Mouse (Mus musculus): ENCODE data around the gene Fam170b.

Gene Fam170b

DNA sequence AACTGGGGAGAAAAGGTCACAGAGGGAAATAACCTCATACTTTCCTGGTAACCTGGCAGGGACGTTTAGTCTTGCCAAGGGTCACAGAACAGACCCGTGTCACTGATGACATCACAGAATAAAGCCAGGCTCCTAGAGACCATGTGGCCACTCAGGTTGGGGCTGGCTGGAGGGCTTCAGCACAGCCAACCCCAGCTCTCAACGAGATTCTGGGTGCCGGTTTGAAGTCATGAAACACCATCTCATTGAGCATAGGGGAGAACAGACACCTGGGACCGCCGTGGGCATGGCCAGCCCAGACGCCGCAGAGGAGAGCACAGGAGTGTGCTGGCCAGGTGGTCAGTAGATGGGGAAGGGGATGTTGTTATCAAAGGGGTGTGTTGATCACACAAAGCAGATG, at the start of gene Fam170b:
Gene Fam170b, plus strand, starts transcription at position 116 of the 400 bp plus-strand sequence.
- no peak for DNase-seq

DNA sequence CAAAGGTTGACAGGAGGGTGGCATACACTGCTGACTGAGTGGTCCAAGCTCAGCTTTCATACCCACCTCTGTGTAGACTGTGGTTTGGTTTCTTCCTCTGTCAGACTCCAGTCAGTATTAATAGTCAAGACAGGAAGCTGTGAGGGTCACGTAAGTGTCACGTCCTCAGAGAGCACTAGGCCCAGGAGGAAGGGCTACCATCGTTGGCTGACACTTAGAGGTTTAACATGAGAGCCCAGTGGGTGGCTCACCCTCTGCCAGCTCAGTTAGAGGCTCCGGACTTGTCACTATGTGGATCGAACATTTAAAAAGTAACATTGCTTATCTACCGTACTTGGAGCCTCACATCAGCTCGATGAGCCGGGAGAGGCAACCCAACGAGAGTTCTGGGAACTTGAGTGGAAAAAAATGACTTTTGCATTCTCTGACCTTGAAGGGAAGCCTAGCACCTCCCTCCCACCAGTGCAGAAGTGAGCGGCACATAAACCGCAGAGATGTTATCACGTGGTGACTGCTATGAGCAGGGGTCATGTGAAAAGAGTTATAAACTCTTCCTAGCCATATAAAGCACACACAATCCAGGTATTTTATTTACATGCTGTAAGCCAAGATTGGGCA, 49.5 kb upstream of the Fam170b start:
- no peak for DNase-seq

DNA sequence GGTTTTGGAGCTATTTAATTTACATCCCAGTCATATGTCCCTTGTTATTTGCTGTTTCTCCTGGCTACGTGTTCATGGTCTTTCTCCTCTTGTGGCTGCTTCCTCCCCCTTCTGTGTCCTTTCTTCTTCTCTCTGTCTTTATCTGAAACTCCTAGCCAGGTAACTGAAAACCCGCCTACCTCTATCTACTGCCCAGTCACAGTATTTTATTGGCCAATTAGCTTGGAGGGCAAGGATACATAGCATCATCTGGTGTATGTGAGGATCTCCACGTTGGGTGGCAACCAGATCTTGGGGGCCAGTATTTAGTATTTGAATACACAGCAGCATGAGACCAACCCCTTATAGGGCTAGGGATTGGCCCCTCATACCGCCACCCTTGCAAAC, 49.0 kb upstream of the Fam170b start:
- DNase-seq = no peak

DNA sequence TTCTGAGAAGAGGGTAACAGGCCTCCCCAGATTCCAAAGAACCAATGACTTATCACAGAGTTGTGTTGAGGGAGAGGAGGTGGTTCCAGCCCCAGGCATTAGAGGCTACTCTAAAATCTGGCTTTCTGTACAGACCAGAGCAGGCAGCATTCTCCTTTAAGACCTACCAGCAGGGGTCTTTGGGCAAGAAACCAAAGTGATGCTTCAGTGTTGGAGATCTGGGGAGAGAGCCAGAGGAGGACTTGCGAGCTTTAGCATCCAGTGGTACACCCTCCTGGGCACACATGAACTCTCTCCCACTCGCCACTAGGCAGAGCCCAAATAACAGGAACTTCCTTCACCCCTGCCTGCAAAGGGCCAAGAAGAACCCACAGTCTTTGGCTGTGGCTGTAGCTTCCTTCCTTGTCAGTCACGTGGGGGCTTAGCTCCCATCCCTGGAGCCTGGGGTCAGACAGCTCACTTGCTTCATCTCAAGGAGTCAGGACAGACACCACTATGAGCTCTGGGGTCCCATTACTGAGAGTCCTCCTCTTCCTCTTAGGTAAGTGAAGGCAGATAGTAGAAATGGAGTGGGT, 48.1 kb upstream of the Fam170b start, which contains the start of gene Tmem273:
Gene Tmem273, plus strand, starts transcription at position 408 of the 575 bp plus-strand sequence.
- DNase-seq = no peak

DNA sequence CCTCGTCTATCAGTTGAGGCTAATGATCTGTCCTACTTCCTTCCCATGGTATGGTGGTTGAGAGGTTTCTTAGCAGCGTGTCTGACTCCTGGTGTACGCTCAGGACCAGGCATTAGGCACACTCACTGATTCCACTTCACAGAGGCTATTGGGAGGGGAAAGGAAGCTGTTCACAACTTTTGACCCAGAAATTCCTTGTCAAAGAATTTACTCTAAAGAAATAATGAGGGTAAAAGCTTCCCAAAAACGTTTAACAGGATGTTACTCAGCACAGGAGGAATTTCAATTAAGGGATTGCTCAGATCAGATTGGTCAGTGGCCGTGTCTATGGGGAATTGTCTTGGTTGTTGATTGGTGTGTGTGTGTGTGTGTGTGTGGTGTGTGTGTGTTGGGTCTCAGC, 46.1 kb upstream of the Fam170b start:
- no peak for DNase-seq

DNA sequence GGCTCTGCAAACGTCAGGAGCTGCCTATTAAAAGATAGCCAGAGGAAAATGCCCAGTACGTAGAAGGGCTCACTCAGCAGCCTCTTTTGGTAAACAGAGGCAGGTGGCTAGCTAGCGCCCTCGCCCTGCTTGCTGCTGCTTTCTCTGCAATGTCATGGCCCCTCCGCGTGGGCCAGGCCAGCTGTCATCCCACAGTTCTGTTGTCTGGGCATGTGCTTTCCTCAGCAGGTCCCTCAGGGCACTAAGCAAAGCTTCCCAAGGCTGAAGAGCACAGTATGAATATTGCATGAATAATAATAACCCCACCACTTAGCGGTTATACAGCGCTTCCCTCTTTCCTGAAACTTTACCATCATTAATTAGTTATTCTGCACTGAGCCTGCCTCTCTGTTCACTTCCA, 37.4 kb upstream of the Fam170b start:
- DNase-seq = peak; percentile 11

DNA sequence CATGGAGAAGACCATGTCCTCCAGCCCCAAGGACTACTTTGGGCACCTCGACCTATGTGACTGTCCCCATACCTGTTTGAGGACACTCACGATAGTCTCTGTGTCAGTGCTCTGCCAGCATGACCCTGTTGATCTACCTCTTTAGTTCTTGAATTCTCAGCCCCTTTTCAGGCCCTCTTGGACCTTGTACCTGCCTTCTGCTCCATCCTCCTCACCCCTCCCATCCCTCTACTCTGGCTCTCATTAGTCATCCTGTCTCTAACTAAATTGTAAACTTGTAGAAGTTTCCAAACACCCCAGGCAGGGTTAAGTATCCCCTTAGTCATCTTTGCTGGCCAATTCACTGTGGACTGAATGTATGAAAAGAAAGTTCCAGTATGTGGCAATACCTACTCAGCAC, 36.0 kb upstream of the Fam170b start:
- DNase-seq = no peak

DNA sequence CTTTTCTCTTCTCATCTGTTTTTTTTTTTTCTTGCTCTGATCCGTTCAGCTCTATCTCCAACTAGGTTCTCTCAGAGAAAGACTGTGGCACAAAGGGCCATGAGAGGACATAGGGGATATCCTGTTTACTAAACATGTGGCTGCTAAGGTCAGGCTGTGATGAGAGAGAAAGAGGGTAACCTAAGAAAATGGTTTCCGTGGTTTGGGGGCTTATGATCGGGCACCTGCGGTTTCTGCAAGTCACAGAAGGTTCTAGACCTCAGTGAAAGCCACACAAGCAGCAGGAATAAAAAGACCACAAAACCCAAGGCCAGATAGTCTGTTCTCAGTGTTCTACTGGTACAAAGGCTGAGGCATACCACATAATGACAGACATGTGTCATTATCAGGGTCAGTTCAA, 35.4 kb upstream of the Fam170b start:
- no peak for DNase-seq

DNA sequence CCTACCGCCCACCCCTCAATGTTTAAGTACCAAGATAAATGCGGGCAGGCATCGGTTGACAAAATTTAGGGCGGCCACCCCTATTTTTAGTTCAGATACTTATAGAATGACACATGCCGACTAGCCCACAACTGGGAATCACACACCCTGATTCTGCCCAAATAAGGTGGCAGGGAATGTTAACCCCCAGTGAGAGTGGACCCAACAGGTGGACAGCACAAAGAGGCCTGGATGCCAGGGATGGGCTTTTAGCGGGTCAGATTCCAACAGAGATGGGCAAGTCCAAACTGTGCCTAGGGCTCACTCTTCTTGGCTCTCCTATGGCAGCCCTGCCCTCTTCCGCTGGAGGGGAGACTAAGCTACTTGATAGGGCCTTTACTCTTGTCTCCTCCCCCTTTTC, 33.7 kb upstream of the Fam170b start:
- no peak for DNase-seq

DNA sequence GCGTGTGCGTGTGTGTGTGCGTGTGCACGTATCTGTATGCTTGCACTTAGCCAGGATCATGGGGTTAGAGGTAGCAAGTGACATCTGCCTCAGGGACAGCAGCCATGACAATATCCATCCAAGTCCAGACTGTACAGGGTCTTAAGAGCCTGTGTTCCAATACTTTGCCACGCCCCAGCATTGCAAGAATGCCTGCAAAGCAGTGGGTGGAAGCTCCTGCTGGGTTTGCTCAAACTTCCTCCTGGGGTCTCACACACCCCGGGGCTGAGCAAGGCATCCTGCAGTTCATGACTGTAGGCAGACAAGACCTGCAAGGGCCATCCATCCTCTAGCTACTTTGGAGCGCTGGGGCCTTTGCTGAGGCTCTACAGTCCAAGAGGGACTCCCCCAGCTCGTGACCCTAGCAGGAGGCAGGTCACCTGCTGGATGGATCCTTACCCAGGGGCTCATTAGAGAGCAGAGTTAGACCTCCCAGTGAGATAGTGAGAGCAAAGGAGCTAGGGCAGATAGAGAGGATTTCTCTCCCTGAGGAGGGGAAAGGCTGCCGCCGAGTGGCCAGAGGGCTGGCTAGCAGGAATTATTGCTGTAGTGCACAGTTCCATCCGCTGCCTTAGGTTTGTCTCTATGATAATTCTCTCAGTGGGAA, 32.6 kb upstream of the Fam170b start:
- DNase-seq = peak; percentile 63

DNA sequence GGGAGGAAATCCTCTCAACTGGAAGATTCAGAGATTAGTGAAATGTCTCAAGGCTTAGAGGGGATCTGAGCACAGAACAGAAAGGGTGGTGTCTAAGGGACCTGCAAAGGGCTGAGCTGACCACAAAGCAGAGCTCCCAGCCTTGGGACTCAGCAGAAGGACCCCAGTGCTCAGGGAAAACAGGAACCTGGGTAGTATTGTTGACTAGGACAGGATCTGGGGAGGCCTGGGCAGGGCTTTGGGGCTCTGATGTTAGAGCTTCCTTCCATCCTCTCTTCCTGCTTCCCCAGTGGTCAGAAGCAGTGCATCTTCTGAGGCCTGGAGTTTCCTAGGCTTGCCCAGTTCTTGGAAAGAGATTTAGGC, 32.1 kb upstream of the Fam170b start:
- no peak for DNase-seq

DNA sequence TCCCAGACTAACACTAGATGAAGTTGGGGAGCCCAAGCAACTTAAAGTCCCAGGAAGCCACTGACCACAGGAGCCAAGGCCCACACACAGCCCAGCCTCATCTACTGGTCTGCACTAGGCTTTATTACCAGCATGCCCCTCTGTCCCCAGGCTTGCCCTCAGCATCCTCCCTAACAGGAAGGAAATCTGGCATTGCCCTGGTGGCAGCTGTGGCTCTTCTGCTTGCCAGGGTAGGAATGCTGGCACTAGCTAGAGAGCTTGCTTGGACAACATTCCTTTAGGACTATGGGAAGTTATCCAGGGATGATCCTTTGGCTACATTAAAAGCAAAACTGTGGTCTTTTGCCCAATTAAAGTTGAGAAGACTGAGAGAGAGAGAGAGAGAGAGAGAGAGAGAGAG, 23.7 kb upstream of the Fam170b start:
- DNase-seq = no peak

DNA sequence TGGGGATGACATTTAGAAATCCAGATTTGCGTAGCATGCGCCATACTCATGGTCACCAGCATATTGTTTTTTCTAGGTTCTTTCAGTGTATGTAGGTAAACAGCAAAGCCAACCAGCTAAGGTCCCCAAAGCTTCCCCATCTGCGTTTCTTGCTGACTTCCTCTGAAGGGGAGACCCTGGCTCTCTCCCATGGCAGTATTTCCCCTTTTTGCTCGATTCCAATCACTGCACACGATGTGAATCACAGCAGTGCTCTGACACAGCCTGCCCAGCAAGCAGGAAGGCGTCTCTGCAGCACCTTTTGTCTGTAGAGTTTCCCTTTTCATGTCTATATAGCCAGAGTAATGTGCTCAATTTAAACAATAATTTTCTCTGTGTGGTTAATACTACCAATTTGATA, 21.3 kb upstream of the Fam170b start:
- DNase-seq = no peak

DNA sequence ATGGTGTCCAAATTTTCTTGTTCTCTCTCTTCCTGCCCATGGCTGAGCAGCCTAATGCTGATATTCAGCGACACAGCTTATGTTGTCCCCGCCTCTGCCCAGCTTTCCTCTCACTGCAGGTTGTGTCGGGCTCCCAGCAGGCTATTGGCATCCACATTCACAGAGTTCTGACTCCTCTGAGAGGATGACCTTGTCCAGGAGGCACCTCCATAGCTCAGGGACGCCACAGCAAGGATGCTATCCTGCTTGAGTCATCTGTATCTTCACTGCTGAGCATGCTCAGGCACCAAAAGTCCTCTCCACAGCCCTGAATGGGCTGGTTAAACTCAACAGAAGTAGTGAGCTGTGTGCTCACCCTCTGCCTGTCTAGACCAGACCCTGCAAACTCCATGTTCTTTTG, 18.8 kb upstream of the Fam170b start:
- no peak for DNase-seq

DNA sequence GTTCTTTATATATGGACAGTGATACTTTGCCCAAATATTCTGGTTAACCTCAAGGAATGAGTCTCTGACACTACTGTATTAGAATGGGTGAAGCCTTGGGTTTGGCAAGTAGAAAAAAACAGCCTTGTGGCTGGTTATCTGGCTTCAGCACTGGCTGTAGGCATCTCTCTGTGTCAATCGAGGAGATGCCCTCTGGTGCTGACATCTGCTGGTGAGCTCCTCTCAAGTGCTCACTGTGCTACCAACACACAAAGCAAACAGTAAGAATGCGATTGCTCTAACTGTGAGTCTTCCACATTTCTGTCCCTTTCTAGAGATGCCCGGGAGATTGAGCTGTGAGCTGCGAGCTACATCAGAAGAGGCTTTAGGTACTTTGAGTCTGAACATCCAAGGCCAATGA, 17.2 kb upstream of the Fam170b start:
- DNase-seq = no peak

DNA sequence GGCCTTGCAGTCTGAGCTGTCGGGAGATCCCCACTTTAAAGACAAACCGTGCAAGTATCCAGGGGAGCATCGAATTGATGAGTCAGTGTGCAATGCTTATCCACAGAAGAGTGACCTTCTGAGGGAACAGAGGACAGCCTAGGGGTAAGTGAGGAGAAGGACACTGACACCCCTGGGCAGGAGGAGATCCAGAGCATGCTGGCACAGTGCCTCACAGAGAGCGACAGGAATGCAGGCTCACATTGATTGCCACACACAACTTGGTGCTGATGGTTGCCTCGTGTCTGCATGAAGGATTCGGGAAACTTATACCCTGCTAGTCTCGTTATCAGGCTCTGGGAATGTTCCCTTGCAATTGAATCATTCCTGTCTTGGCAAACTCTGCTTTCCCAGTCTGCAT, 16.5 kb upstream of the Fam170b start:
- no peak for DNase-seq

DNA sequence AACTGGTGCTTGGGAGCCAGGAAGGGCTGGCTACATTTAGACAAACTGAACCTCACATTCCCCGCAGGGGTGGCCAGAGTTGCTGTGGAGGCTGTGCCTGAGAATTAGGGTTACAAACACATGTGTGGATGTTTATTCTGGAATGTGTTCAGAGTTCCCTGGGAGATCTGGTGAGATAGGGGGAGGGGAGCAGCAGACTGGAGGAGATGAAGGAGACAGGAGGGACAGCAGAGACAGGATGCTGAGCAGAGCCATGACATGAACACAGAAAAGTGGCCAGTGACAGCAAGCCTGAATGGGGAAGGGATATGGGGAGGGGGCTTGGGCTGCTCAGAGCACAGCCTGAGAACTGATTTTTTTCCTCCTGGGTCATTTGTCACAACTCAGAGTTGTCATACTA, 14.5 kb upstream of the Fam170b start:
- DNase-seq = peak; percentile 11

DNA sequence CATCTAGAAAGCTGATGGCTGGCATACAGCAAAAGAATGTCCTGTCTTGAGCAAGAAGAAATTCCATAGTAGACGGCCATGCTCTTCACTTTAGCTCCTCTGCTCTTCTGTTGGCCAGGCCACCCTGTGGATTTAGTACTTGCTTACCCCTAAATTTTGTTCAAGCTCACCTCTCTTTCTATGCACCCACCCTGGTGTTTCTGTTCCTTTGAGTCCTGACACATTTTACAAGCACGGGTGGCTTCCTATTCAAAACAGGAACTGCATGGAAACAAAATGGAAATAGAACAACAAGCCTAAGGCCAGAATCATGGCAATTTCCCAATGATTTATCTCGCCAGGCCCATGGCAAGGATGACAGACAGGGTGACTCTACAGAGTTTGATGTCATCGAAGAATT, 10.9 kb upstream of the Fam170b start:
- DNase-seq = no peak

DNA sequence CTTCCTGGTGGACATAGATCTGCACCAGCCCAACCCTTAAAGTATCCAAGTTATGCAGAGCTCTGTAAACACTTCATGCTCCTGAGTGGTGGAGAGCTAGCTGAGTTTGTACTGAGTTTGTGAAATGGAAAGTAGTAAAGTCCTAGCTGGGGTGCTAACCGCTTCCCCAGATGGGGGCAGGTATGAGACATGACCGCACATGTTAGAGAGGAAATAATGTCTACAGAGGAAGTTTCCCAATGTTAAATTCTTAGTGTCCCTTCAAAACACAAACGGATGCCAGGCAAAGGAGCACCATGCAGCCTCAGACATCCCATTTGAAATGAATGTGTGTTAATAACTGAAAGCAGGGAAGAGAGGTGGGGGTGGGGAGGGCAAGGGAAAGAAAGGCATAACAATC, 9.9 kb upstream of the Fam170b start:
- DNase-seq = no peak

DNA sequence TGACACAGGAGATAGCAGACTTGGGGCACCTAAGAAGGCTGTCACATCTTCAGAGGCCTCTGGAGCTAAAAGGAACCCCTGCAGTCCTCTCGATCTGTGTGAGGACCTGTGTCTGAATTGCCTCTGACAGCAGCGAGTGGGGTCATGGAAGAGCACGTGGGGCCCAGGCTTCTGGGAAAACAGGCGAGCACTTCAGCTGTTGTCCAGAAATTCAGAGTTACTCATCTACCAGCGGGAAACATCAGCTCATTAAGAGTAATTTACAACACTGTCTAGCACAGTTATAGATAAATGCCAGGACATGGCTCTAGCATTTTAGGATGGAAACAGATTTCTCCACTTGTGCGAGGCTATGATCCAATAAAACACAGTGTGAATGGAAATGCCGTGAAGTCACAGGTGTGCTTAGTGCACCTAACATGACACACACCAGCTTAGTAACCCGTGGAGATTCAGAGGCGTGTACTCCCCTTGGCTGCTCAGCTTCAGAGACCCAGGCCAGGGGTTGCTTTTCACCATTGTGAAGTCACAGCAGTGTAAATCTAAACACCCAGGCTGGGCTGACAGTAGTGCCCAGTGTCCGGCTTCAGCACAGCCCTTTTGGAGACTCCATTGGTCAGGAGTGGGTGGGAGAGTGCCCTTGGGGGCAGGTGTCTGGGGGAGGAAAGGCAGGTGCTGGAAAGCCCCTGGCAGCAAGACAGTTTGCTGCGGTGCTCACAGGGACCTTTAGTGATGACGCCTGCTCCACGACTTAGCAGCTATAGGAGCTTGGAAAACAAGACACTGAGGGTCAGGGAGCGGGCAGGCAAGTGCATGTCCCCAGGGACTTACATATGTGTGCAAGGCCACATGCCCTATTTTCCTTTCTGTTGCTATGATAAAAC, 9.3 kb upstream of the Fam170b start:
- peak; percentile 8 for DNase-seq

DNA sequence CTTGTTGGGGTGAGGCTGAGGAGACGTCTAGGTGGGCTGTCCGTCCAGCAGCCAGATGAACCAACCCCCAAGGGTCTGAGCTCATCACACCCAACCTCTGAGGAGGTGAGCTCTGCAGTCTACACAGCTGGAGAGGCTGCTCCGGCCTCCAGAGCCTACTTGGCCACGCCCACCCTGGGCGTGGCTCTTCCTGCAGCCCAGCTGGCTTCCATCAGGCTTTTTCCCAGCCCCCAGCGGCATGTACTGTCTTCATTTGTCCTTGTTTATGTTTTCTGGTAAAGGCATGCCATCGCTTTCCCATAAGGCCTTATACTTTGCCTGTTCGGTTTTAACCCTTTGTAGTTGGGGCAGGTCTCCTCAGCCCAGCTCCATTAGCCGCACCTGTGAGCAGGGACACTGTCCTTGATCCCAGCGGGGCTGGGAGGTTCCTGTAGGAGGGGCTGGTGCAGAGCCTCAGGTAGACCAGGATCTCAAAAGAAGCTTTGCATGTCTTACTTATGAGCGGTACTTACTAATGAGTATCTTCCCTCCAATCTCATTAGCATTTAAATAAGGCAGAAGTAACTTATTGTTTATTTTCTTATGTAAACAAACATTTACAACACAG, 8.2 kb upstream of the Fam170b start:
- DNase-seq = peak; percentile 90

DNA sequence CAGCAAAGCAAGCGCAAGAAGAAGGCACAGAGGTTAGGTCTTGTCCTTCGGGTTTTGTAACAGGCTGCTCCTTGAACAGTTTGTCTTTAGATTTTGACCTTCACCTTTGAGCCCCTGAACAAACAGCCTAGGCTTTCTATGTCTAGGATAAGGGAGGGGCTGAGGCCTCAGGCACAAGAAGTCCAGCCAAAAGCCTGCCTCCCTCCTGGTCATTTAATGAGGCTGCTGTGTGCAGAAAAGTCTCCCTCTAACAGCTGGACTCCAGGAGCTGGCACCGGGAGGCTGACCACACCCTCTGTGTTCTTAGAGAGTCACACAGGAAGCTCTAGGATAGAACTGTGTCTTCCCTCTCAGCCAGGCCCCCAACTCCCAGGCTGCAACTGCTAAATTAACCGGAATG, 6.6 kb upstream of the Fam170b start:
- no peak for DNase-seq

DNA sequence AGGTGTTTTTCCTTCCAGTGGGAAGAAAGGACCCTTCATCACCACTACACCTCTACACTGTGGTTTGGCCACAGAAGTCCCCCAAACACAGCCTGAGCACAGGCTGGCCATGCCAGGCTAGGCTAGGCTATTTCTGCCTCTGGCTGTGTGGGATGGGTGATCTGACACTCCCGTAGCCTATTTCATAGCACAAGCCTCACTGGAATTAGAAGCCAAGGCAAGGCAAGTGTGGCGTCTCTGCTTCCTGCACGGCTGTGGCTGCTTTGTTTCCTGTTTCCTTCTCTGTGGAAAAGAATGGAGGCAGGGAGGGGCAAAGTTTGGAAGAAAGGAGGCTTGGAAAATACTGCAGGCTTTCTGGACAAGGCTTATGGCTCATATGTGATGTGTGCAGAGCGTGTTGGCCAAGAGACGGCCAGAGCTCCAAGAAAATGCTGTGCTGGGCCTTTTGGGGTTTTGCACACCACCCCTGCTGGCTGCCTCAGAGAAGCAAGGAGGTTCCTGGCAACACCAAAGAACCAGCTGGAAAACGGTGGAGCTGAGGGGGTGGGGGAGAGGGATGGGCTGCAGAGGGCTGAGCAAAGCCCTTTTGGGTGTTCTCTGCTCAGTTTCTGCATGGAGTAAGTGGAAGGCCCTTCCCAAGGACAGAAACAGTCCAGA, 5.6 kb upstream of the Fam170b start:
- no peak for DNase-seq
